Mouse (Mus musculus): ENCODE measurements at regions not wholly inside any gene's neighbourhood (a gene's known extent, or its start where the extent isn't known, plus 50 kb on each side); places are given as distances from the start of the nearest gene placed in this dataset.

DNA sequence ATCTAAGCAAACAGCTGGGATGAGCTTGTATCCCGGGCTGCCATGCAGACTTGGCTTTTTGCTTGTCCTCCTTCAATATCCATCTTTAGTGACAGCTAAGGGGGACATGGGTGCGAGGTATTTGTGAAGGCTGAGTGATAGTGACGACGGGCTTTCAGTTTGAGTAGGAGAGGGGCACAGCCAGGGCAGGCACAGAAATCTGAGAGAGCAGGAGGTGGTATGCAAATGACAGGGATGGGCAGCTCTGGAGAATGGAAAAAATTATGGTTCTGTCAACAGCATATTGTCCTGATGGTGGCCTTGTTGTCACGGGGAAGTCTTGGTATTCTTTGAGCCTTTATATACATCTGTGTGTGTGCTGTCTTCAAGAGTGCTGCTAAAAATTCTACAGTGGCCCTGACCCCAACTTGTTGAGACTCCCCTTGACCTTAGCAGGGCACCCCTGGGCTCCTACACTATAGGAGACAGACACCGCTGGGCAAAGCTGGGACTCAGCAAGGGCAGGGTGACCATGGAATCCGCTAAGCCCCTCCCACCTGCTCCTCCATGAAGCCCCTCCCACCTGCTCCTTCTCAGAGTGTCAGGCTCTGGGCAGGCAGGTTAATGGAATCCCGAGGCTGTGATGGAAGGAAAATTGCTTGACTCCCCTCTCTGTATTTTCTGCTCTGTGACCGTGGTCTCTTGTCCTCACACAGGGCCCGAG, 156.1 kb downstream of the Matn1 start:
- no peaks in the 10 kb centered on the region for H3K9me3 ChIP-seq (replicated peaks)
- H3K4me2 ChIP-seq (replicated peaks): no peak overlapping the region
- H3K36me3 ChIP-seq: no peaks in the 10 kb centered on the region
- no peak for ATAC-seq (ENCODE audit: insufficient number of reproducible peaks, low FRiP score, low TSS enrichment, low read depth)
- H3K4me1 ChIP-seq: no peaks in the 10 kb centered on the region
- 0 out of 2 replicates have a peak, but pooled peaks cover 5% of the 10 kb centered on the region for H3K27me3 ChIP-seq
- no peak overlapping the region for H3K9ac ChIP-seq
- WGBS: 39% methylated on average over 10 of the region's 10 CpGs
- H3K4me3 ChIP-seq (replicated peaks): no peak overlapping the region
- no peak overlapping the region for H3K27ac ChIP-seq (replicated peaks)

GRCm38 (mm10) chr4:131100796-131101156, 156.6 kb downstream of the Matn1 start:
- no peak overlapping the region for H3K4me3 ChIP-seq (replicated peaks)
- no peak overlapping the region for H3K4me2 ChIP-seq (replicated peaks)
- H3K27ac ChIP-seq (replicated peaks): no peak overlapping the region
- H3K27me3 ChIP-seq: 0 out of 2 replicates have a peak, but pooled peaks cover 5% of the 10 kb centered on the region
- H3K9ac ChIP-seq: no peak overlapping the region
- no peaks in the 10 kb centered on the region for H3K36me3 ChIP-seq
- ATAC-seq (ENCODE audit: insufficient number of reproducible peaks, low FRiP score, low TSS enrichment, low read depth): no peak
- WGBS: 17% methylated on average over 13 of the region's 13 CpGs
- H3K9me3 ChIP-seq (replicated peaks): no peaks in the 10 kb centered on the region
- no peaks in the 10 kb centered on the region for H3K4me1 ChIP-seq

DNA sequence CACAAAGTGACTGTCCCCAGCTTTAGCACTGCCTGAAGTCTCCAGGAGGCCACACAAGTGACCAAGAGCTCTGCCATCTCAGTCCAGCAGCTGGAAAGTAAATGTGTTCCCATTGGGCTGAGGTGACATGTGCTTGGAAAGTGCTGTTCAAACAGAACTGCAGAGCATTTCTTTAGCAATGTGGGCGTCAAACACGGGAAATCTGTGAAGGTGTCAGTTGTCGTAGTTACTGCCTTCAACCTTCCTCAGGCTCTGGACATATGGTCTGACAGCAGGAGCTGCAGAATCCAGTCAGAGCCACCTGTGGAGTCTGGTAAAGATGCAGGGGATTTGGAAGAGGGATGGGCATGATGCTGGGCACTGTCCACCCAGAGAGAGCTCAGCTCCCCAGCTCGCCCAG, 158.0 kb downstream of the Matn1 start:
- Histone ChIP-seq H3K4me1 (no peaks in the 10 kb centered on the region), H3K36me3 (no peaks in the 10 kb centered on the region), H3K9ac (no peak overlapping the region), H3K27ac (replicated peaks) (no peak overlapping the region), H3K4me3 (replicated peaks) (no peak overlapping the region), H3K4me2 (replicated peaks) (no peak overlapping the region), H3K9me3 (replicated peaks) (no peaks in the 10 kb centered on the region), H3K27me3 (0 out of 2 replicates have a peak, but pooled peaks cover 5% of the 10 kb centered on the region)
- no peak for ATAC-seq (ENCODE audit: insufficient number of reproducible peaks, low FRiP score, low TSS enrichment, low read depth)
- 63% methylated on average over 4 of the region's 4 CpGs for WGBS

GRCm38 (mm10) chr4:131107127-131107857, 163.1 kb downstream of the Matn1 start:
- no peaks in the 10 kb centered on the region for H3K4me1 ChIP-seq
- H3K4me3 ChIP-seq (replicated peaks): no peak overlapping the region
- H3K9ac ChIP-seq: no peak overlapping the region
- H3K9me3 ChIP-seq (replicated peaks): no peaks in the 10 kb centered on the region
- WGBS: 67% methylated on average over 13 of the region's 13 CpGs
- no peak for ATAC-seq (ENCODE audit: insufficient number of reproducible peaks, low FRiP score, low TSS enrichment, low read depth)
- H3K27me3 ChIP-seq: no peaks in the 10 kb centered on the region
- H3K27ac ChIP-seq (replicated peaks): no peak overlapping the region
- no peak overlapping the region for H3K4me2 ChIP-seq (replicated peaks)
- H3K36me3 ChIP-seq: no peaks in the 10 kb centered on the region

DNA sequence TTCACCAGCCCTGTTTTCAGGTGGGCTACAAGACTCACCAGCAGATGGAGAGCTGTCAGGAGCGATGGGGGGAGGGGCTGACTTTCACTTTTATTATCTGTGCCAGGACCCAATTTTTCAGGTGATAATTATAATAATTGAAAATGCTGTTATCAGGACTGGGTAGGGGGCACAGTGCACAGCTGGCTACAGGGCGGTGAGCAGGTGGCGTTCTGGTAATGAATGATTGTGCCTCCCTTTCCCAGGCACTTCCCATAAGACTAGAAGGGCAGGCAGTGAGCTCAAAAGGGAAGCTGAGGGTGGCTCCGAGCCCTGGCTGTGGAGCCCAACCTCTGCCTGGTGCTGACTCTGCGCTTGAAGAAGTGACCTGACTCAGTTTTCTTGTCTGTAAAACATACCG, 168.4 kb downstream of the Matn1 start:
- 77% methylated on average over 6 of the region's 6 CpGs for WGBS
- no peaks in the 10 kb centered on the region for H3K9me3 ChIP-seq (replicated peaks)
- H3K27me3 ChIP-seq: no peaks in the 10 kb centered on the region
- no peaks in the 10 kb centered on the region for H3K36me3 ChIP-seq
- no peak overlapping the region for H3K4me2 ChIP-seq (replicated peaks)
- no peak overlapping the region for H3K4me3 ChIP-seq (replicated peaks)
- no peak overlapping the region for H3K9ac ChIP-seq
- ATAC-seq (ENCODE audit: insufficient number of reproducible peaks, low FRiP score, low TSS enrichment, low read depth): no peak
- no peak overlapping the region for H3K27ac ChIP-seq (replicated peaks)
- H3K4me1 ChIP-seq: no peaks in the 10 kb centered on the region

DNA sequence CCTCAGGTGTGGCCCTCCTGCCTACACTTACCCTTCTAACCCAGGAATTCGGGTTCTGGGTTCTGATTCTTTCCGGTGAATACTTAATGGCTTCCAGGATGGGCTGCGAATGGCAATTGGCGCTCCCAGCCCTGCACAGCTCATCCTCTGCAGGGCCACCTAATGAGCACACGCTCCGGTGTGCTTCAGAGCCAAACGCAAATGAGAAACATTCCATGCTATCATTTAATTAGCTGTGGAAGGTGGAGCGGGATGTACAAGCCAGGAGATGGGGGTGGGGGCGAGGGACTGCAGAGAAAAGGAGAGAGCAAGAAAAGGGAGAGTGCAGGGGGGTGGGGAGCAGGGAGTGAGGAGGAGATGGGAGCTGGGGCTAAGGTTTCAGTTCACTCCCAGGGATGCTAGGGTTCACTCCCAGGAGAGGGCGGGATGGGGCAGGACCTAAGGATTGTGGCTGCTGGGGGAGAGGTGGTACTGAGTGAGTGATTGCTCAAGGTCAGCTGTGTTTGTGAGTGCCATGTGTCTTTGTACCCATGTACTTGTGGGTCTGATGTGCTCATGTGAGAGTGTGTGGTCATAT, 169.6 kb downstream of the Matn1 start:
- no peak for ATAC-seq (ENCODE audit: insufficient number of reproducible peaks, low FRiP score, low TSS enrichment, low read depth)

DNA sequence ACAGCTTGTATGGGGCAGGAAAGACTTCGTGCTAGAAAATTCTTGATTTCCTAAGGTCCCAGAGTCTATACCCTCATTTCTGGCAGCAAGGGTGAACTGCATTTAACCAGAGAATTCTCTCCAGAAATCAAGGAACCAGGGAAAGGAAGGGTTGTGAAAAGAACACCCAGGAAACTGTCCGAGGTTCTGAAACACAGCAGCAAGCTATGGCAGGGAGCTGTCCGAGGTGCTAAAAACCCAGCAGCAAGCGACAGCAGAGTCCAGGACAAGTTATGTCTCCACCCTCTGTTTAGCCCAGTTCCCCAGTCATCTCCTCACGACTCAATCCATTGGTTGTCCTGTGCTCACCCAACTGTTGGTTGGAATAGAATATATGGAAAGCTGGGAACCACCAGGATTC, 171.1 kb downstream of the Matn1 start:
- H3K4me2 ChIP-seq (replicated peaks): no peak overlapping the region
- no peaks in the 10 kb centered on the region for H3K36me3 ChIP-seq
- H3K27ac ChIP-seq (replicated peaks): no peak overlapping the region
- no peaks in the 10 kb centered on the region; the same call in 1 of the 2 replicates for H3K27me3 ChIP-seq
- WGBS: 9% methylated on average over 5 of the region's 5 CpGs
- no peaks in the 10 kb centered on the region for H3K9me3 ChIP-seq (replicated peaks)
- ATAC-seq (ENCODE audit: insufficient number of reproducible peaks, low FRiP score, low TSS enrichment, low read depth): no peak
- no peak overlapping the region for H3K9ac ChIP-seq
- H3K4me1 ChIP-seq: no peaks in the 10 kb centered on the region
- no peak overlapping the region for H3K4me3 ChIP-seq (replicated peaks)

More for the DNA sequence above, 169.6 kb downstream of the Matn1 start:
- Histone ChIP-seq H3K4me1 (no peaks in the 10 kb centered on the region), H3K9ac (no peak overlapping the region), H3K9me3 (replicated peaks) (no peaks in the 10 kb centered on the region), H3K27me3 (no peaks in the 10 kb centered on the region; the same call in 1 of the 2 replicates), H3K4me3 (replicated peaks) (no peak overlapping the region), H3K4me2 (replicated peaks) (no peak overlapping the region), H3K36me3 (no peaks in the 10 kb centered on the region), H3K27ac (replicated peaks) (no peak overlapping the region)
- 23% methylated on average over 10 of the region's 10 CpGs for WGBS

GRCm38 (mm10) chr4:131118586-131118985, 174.4 kb downstream of the Matn1 start:
- no peaks in the 10 kb centered on the region for H3K9me3 ChIP-seq (replicated peaks)
- no peak overlapping the region for H3K9ac ChIP-seq
- H3K27ac ChIP-seq (replicated peaks): no peak overlapping the region
- no peaks in the 10 kb centered on the region for H3K36me3 ChIP-seq
- no peak for ATAC-seq (ENCODE audit: insufficient number of reproducible peaks, low FRiP score, low TSS enrichment, low read depth)
- H3K4me2 ChIP-seq (replicated peaks): no peak overlapping the region
- WGBS: 36% methylated on average over 4 of the region's 4 CpGs
- no peaks in the 10 kb centered on the region for H3K4me1 ChIP-seq
- no peak overlapping the region for H3K4me3 ChIP-seq (replicated peaks)
- H3K27me3 ChIP-seq: no peaks in the 10 kb centered on the region; the same call in 1 of the 2 replicates

DNA sequence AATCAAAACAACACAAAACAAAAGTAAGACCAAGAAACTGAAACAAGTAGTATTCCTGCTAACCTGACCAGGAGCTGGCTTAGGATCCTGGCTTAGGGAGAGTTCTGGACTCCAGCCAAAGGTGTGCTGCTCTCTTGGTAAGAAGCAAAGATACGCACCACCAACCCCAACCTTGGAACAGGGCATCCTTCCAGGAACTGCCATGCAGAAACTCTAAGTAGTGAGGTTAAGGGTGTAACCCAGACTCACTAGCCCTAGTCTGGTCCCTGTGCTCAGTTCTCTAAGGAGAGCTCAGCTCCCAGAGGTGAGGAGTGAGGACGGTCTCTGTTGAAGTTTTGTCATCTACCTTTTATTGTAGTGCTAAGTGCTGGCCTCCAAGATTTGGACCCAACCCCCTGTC, 175.4 kb downstream of the Matn1 start:
- WGBS: 85% methylated on average over 2 of the region's 2 CpGs
- ATAC-seq (ENCODE audit: insufficient number of reproducible peaks, low FRiP score, low TSS enrichment, low read depth): no peak
- Histone ChIP-seq H3K4me3 (replicated peaks) (no peak overlapping the region), H3K27ac (replicated peaks) (no peak overlapping the region), H3K9ac (no peak overlapping the region), H3K4me1 (no peaks in the 10 kb centered on the region), H3K27me3 (no peaks in the 10 kb centered on the region; the same call in 1 of the 2 replicates), H3K9me3 (replicated peaks) (no peaks in the 10 kb centered on the region), H3K4me2 (replicated peaks) (no peak overlapping the region), H3K36me3 (no peaks in the 10 kb centered on the region)

GRCm38 (mm10) chr4:131120680-131121079, 176.5 kb downstream of the Matn1 start:
- 80% methylated on average over 5 of the region's 5 CpGs for WGBS
- no peaks in the 10 kb centered on the region for H3K36me3 ChIP-seq
- no peaks in the 10 kb centered on the region; the same call in 1 of the 2 replicates for H3K27me3 ChIP-seq
- H3K4me1 ChIP-seq: no peaks in the 10 kb centered on the region
- H3K9ac ChIP-seq: no peak overlapping the region
- ATAC-seq (ENCODE audit: insufficient number of reproducible peaks, low FRiP score, low TSS enrichment, low read depth): no peak
- no peak overlapping the region for H3K4me3 ChIP-seq (replicated peaks)
- no peak overlapping the region for H3K4me2 ChIP-seq (replicated peaks)
- H3K9me3 ChIP-seq (replicated peaks): no peaks in the 10 kb centered on the region
- H3K27ac ChIP-seq (replicated peaks): no peak overlapping the region

- Histone ChIP-seq H3K4me2 (replicated peaks) (no peak overlapping the region), H3K4me1 (no peaks in the 10 kb centered on the region), H3K27ac (replicated peaks) (no peak overlapping the region), H3K9me3 (replicated peaks) (no peaks in the 10 kb centered on the region), H3K27me3 (no peaks in the 10 kb centered on the region), H3K36me3 (no peaks in the 10 kb centered on the region), H3K4me3 (replicated peaks) (no peak overlapping the region), H3K9ac (no peak overlapping the region)
- ATAC-seq (ENCODE audit: insufficient number of reproducible peaks, low FRiP score, low TSS enrichment, low read depth): no peak
- 45% methylated on average over 7 of the region's 7 CpGs for WGBS
Observed at GRCm38 (mm10) chr4:131125975-131126374, 181.8 kb downstream of the Matn1 start.
